8 mouse cellular contexts compared by ENCODE assay signal in the genomic region with DNA sequence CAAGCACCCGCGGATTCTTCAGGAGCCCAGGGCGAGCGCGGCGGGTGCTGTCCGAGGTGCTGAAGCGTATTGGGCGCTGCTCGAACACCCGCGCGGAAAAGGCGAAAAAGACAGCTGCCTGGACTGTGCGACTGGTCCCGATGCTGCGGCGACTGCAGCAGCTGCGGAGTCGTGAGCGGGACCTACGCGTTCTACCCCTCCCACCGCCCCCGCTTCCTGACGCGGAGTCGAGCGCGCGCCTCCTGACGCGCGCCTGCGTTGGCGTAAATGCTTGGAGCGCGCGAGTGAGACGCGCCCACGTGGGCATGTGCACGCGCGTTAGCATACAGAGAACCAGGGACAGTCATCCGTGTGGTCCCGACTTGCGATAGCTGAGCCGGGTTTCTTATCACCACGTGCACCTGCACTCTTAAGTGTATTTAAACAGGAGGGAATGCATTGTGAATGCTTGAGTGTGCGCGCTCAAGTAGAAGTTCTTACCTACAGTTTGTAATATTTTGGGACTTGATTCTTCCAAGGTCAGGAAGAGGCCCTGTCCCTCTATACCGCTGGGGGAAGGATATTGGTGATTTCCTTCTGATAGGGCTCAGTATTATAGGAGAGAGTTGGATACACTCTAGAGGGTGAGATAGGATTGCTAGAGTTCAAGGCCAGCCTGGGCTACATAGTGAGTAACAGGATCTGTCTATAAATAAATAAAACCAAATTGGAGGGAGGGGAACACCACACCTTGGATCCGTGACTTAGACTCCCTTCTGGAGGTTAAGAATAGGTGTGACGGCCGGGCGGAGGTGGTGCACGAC. TPM values are rescaled to one million over a fixed set of nuclear protein-coding genes. Genes with fewer than 3 reads are reported as not detected.
DNase-seq lines count a peak whose midpoint lies in the region; ATAC-seq and TF ChIP-seq lines count a peak whose summit lies in the region.

A gene (minus strand): TSS at position 217 of the 803 bp plus-strand sequence.

- DNase-seq in CD4-positive helper T cell, adult 2 months (ENCODE audit: low read depth, low spot score), result peak; percentile 84
- peak; percentile 54 to 62 for DNase-seq in heart, postnatal 36 days
- DNase-seq in layer of hippocampus, adult 9-10 months (ENCODE audit: low spot score), result peak; percentile 59
- DNase-seq in lung, adult 2 months, result peak; percentile 55
- DNase-seq in thymus, adult 18-20 months, result peak; percentile 11 to 24

- H3K9me3 ChIP-seq in embryonic facial prominence, embryonic 15.5 days (replicated peaks), result no peaks in the 10 kb centered on the region
- H3K9me3 ChIP-seq in neural tube, embryonic 15.5 days (replicated peaks), result no peaks in the 10 kb centered on the region

- H3K27me3 ChIP-seq in embryonic facial prominence, embryonic 15.5 days, result peaks cover 69% of the 10 kb centered on the region
- peaks cover 61% of the 10 kb centered on the region for H3K27me3 ChIP-seq in neural tube, embryonic 15.5 days (replicated peaks)

- H3K4me2 ChIP-seq in embryonic facial prominence, embryonic 15.5 days (replicated peaks), result peak within 1 kb of the TSS; percentile 62
- H3K4me2 ChIP-seq in neural tube, embryonic 15.5 days, result peak within 1 kb of the TSS; percentile 72

- ATAC-seq in embryonic facial prominence, embryonic 15.5 days (ENCODE audit: insufficient number of reproducible peaks, low FRiP score, low TSS enrichment, low read depth), result 0 out of 2 replicates have a peak, but pooled peaks have one; percentile 40
- peak; percentile 87 for ATAC-seq in neural tube, embryonic 15.5 days (ENCODE audit: low FRiP score)

- TF ChIP-seq CTCF in bone marrow macrophage, adult 2 months (IDR thresholded peaks at IDR 0.05; ENCODE audit: low read depth, low read length), result no peak
- TF ChIP-seq CTCF in lung, adult 2 months (IDR thresholded peaks at IDR 0.05; ENCODE audit: insufficient read depth, low read length), result no peak

- H3K4me3 ChIP-seq in bone marrow macrophage, adult 2 months (ENCODE audit: insufficient read depth, low read length), result peak within 1 kb of the TSS; percentile 30
- peak within 1 kb of the TSS; percentile 34 for H3K4me3 ChIP-seq in embryonic facial prominence, embryonic 15.5 days (replicated peaks)
- no peak within 1 kb of the TSS for H3K4me3 ChIP-seq in lung, adult 2 months (replicated peaks; ENCODE audit: extremely low read depth, low read depth, low read length)
- peak within 1 kb of the TSS; percentile 66 for H3K4me3 ChIP-seq in neural tube, embryonic 15.5 days (replicated peaks)

- no peak within 1 kb of the TSS for H3K9ac ChIP-seq in embryonic facial prominence, embryonic 15.5 days
- H3K9ac ChIP-seq in neural tube, embryonic 15.5 days (replicated peaks), result peak within 1 kb of the TSS; percentile 69

- intact Hi-C loops in heart, postnatal 36 days (cut with DNase I), result no loop called here

- H3K27ac ChIP-seq in bone marrow macrophage, adult 2 months (ENCODE audit: insufficient read depth, low read depth, low read length), result no peak within 1 kb of the TSS
- no peak within 1 kb of the TSS for H3K27ac ChIP-seq in embryonic facial prominence, embryonic 15.5 days (replicated peaks)
- H3K27ac ChIP-seq in neural tube, embryonic 15.5 days (replicated peaks), result peak within 1 kb of the TSS; percentile 92

- 9% methylated on average over 58 of the region's 58 CpGs for WGBS in embryonic facial prominence, embryonic 15.5 days
- 10% methylated on average over 58 of the region's 58 CpGs for WGBS in lung, adult 2 months
- 9% methylated on average over 58 of the region's 58 CpGs for WGBS in neural tube, embryonic 15.5 days

- no peak for TF ChIP-seq POLR2A in bone marrow macrophage, adult 2 months (IDR thresholded peaks at IDR 0.05; ENCODE audit: borderline replicate concordance, low read depth, low read length)
- no peak for TF ChIP-seq POLR2A in lung, adult 2 months (IDR thresholded peaks at IDR 0.05; ENCODE audit: borderline replicate concordance, extremely low read depth, low read depth, low read length)

- H3K36me3 ChIP-seq in embryonic facial prominence, embryonic 15.5 days, result no peaks in the 10 kb centered on the region
- peaks cover 14% of the 10 kb centered on the region for H3K36me3 ChIP-seq in neural tube, embryonic 15.5 days

- H3K4me1 ChIP-seq in bone marrow macrophage, adult 2 months (ENCODE audit: control insufficient read depth, insufficient read depth, low read length), result no peaks in the 10 kb centered on the region
- H3K4me1 ChIP-seq in embryonic facial prominence, embryonic 15.5 days, result peaks cover 10% of the 10 kb centered on the region
- H3K4me1 ChIP-seq in lung, adult 2 months (ENCODE audit: control insufficient read depth, insufficient read depth, low read length), result no peaks in the 10 kb centered on the region
- H3K4me1 ChIP-seq in neural tube, embryonic 15.5 days, result peaks cover 27% of the 10 kb centered on the region

RNA-seq across cellular contexts. Expression of the gene that starts here (rescaled TPM):
- polyA plus RNA-seq in bone marrow macrophage, adult 2 months (2012; ENCODE audit: insufficient read depth, insufficient read length, missing spikeins), result 0.79 TPM in 1 of 2 replicates, not detected in the other
- polyA plus RNA-seq in embryonic facial prominence, embryonic 15.5 days (2015; fragmentation: Nextera tagmentation; extraction: Ambion mirVana), result 0.33 and 0.71 TPM in 2 replicates
- total RNA-seq in heart, postnatal 36 days (2021), result not detected
- 0.46 and 0.52 TPM in 2 replicates for polyA plus RNA-seq in lung, adult 2 months (2012; rRNA removed)
- 58.0 and 68.4 TPM in 2 replicates for polyA plus RNA-seq in neural tube, embryonic 15.5 days (2015; fragmentation: Nextera tagmentation; extraction: Ambion mirVana)

Comparison
In these comparisons a context has a peak if more than half of its experiments do, and no peak if none do; other contexts are left out.
1. RNA of the gene that starts here (polyA plus RNA-seq): 58.0 to 68.4 TPM in neural tube, embryonic 15.5 days; 0.33 to 0.71 TPM in embryonic facial prominence, embryonic 15.5 days, 0.46 to 0.52 TPM in lung, adult 2 months and 0.79 TPM in bone marrow macrophage, adult 2 months; every median in the first group is over 10 times any median in the second.
2. Peak in ATAC-seq, H3K4me3 ChIP-seq and H3K4me2 ChIP-seq in embryonic facial prominence, embryonic 15.5 days; RNA of the gene not detected or under 1 TPM.
3. Peak in DNase-seq in heart, postnatal 36 days; RNA of the gene not detected or under 1 TPM.
4. Peak in DNase-seq in lung, adult 2 months; RNA of the gene not detected or under 1 TPM.
5. DNase-seq: peak in every context shown above with its lines; median percentile 84 in CD4-positive helper T cell, adult 2 months; 59 in layer of hippocampus, adult 9-10 months; 58 in heart, postnatal 36 days; 55 in lung, adult 2 months; 18 in thymus, adult 18-20 months.